Mouse (Mus musculus) c-Kit-negative CD71-positive TER-119-positive erythroid progenitor cells, embryonic 14.5 days (primary cell): ENCODE data around the gene Gpx2.
A peak's percentile ranks its signal among the peaks of the same experiment; 100 is the strongest.
"Not testable (repeated sequence)": the region's sequence is repeated elsewhere in the genome, so short reads cannot be mapped to it uniquely, and the experiment has no call there.

Source experiments
- DNase-seq: peaks from one replicate; pipeline ENCODE4 v3.0.0-alpha.2; 2013; ENCODE audit warnings: low read depth, low spot score

The Gpx2 gene

GRCm38 (mm10) chr12:76805056-76805811 is 9.9 kb upstream of the Gpx2 start:
- DNase-seq = no peak

- DNase-seq = peak; percentile 26
Measured at GRCm38 (mm10) chr12:76803700-76804252, 8.4 kb upstream of the Gpx2 start.

GRCm38 (mm10) chr12:76803028-76803427 is 7.7 kb upstream of the Gpx2 start:
- no peak for DNase-seq

- no peak for DNase-seq
Measured at GRCm38 (mm10) chr12:76798008-76798720, 2.8 kb upstream of the Gpx2 start.

GRCm38 (mm10) chr12:76796938-76797539 is 1.7 kb upstream of the Gpx2 start:
- DNase-seq = no peak

- DNase-seq = not testable (repeated sequence)
Measured at GRCm38 (mm10) chr12:76792540-76792939, 2.8 kb downstream of the Gpx2 start.

GRCm38 (mm10) chr12:76790446-76791084 is 4.8 kb downstream of the Gpx2 start:
- no peak for DNase-seq

GRCm38 (mm10) chr12:76784056-76784619 is 11.2 kb downstream of the Gpx2 start:
- DNase-seq = no peak

- DNase-seq = no peak
Measured at GRCm38 (mm10) chr12:76780639-76781468, 14.5 kb downstream of the Gpx2 start.

- DNase-seq = no peak
Measured at GRCm38 (mm10) chr12:76779951-76780350, 15.4 kb downstream of the Gpx2 start.

GRCm38 (mm10) chr12:76778305-76779083 is 16.9 kb downstream of the Gpx2 start:
- no peak for DNase-seq

GRCm38 (mm10) chr12:76777845-76778244 is 17.5 kb downstream of the Gpx2 start:
- no peak for DNase-seq

GRCm38 (mm10) chr12:76776898-76777297 is 18.5 kb downstream of the Gpx2 start:
- no peak for DNase-seq

GRCm38 (mm10) chr12:76775132-76775531 is 20.2 kb downstream of the Gpx2 start:
- no peak for DNase-seq

- no peak for DNase-seq
Measured at GRCm38 (mm10) chr12:76774652-76775051, 20.7 kb downstream of the Gpx2 start.

- no peak for DNase-seq
Measured at GRCm38 (mm10) chr12:76771540-76771939, 23.8 kb downstream of the Gpx2 start.

- no peak for DNase-seq
Measured at GRCm38 (mm10) chr12:76770841-76771500, 24.4 kb downstream of the Gpx2 start.

GRCm38 (mm10) chr12:76765901-76766630 is 29.3 kb downstream of the Gpx2 start:
- peak; percentile 22 for DNase-seq
